Mouse (Mus musculus): ENCODE results near the gene Gcnt3. TPM values are rescaled to one million over a fixed set of nuclear protein-coding genes. Genes with fewer than 3 reads are reported as not detected.
A peak's percentile ranks its signal among the peaks of the same experiment; 100 is the strongest.

Gene Gcnt3
- polyA plus RNA-seq (2015; fragmentation: Nextera tagmentation; extraction: Ambion mirVana): not detected in 2 replicates

GRCm38 (mm10) chr9:70037988-70038387 is at the start of gene Gcnt3:
Gene Gcnt3 (minus strand): TSS chr9:70038088.
- H3K27me3 ChIP-seq (replicated peaks): 0 out of 2 replicates have a peak, but pooled peaks cover 3% of the 10 kb centered on the region
- no peaks in the 10 kb centered on the region for H3K36me3 ChIP-seq
- no peak within 1 kb of the TSS for H3K27ac ChIP-seq (replicated peaks)
- H3K9ac ChIP-seq: no peak within 1 kb of the TSS
- H3K9me3 ChIP-seq: no peaks in the 10 kb centered on the region
- WGBS: 72% methylated on average over 7 of the region's 7 CpGs
- no peak for ATAC-seq (ENCODE audit: extremely low read depth, insufficient number of reproducible peaks, low FRiP score, low TSS enrichment)
- no peak within 1 kb of the TSS for H3K4me3 ChIP-seq
- H3K4me2 ChIP-seq: no peak within 1 kb of the TSS
- peaks cover 5% of the 10 kb centered on the region; the same call in 1 of the 2 replicates for H3K4me1 ChIP-seq

DNA sequence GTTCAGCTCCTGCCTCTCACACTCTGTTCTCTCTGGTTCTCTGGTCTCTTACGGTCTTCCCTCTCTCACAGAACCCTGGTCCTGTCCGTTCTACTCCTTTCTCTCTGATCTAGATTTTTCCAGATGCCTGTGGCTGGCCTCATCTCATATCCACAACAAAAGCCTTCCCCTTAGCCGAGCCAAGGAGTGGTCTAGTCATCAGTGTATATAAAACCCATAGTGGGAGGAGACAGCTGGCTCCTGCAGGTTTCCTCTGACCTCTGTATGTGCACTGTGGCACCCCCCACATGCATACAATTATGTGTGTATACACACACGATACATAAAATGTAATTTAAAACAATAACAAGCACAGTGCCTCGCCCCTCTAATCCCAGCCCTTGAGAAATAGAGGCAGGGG is 49.5 kb upstream of the Gcnt3 start:
- no peak for ATAC-seq (ENCODE audit: extremely low read depth, insufficient number of reproducible peaks, low FRiP score, low TSS enrichment)

GRCm38 (mm10) chr9:70086091-70086490 is 48.2 kb upstream of the Gcnt3 start:
- Histone ChIP-seq H3K4me3 (no peak overlapping the region), H3K4me1 (peaks cover 23% of the 10 kb centered on the region), H3K9ac (no peak overlapping the region), H3K27me3 (replicated peaks) (no peaks in the 10 kb centered on the region), H3K27ac (replicated peaks) (no peak overlapping the region), H3K4me2 (no peak overlapping the region), H3K9me3 (no peaks in the 10 kb centered on the region), H3K36me3 (0 out of 2 replicates have a peak, but pooled peaks cover 4% of the 10 kb centered on the region)
- WGBS: 20% methylated on average over 6 of the region's 6 CpGs
- no peak for ATAC-seq (ENCODE audit: extremely low read depth, insufficient number of reproducible peaks, low FRiP score, low TSS enrichment)

More for the DNA sequence above, 49.5 kb upstream of the Gcnt3 start:
- H3K27me3 ChIP-seq (replicated peaks): no peaks in the 10 kb centered on the region
- no peak overlapping the region for H3K9ac ChIP-seq
- H3K4me2 ChIP-seq: no peak overlapping the region
- peaks cover 9% of the 10 kb centered on the region; the same call in 1 of the 2 replicates for H3K36me3 ChIP-seq
- no peaks in the 10 kb centered on the region for H3K9me3 ChIP-seq
- peaks cover 22% of the 10 kb centered on the region for H3K4me1 ChIP-seq
- no peak overlapping the region for H3K27ac ChIP-seq (replicated peaks)
- 71% methylated on average over 5 of the region's 5 CpGs for WGBS
- H3K4me3 ChIP-seq: no peak overlapping the region

- no peaks in the 10 kb centered on the region for H3K9me3 ChIP-seq
- H3K4me3 ChIP-seq: no peak overlapping the region
- no peaks in the 10 kb centered on the region for H3K27me3 ChIP-seq (replicated peaks)
- no peaks in the 10 kb centered on the region for H3K36me3 ChIP-seq
- peaks cover 23% of the 10 kb centered on the region for H3K4me1 ChIP-seq
- no peak overlapping the region for H3K9ac ChIP-seq
- WGBS: 52% methylated on average over 11 of the region's 11 CpGs
- no peak for ATAC-seq (ENCODE audit: extremely low read depth, insufficient number of reproducible peaks, low FRiP score, low TSS enrichment)
- H3K27ac ChIP-seq (replicated peaks): no peak overlapping the region
- H3K4me2 ChIP-seq: no peak overlapping the region
Measured at GRCm38 (mm10) chr9:70084107-70084506, 46.2 kb upstream of the Gcnt3 start.

- WGBS: 54% methylated on average over 25 of the region's 25 CpGs
- Histone ChIP-seq H3K4me1 (peaks cover 10% of the 10 kb centered on the region), H3K27me3 (replicated peaks) (no peaks in the 10 kb centered on the region), H3K9me3 (no peaks in the 10 kb centered on the region), H3K4me2 (peak overlapping the region; percentile 24; the same call in 1 of the 2 replicates), H3K36me3 (no peaks in the 10 kb centered on the region), H3K4me3 (no peak overlapping the region), H3K9ac (no peak overlapping the region), H3K27ac (replicated peaks) (no peak overlapping the region)
- ATAC-seq (ENCODE audit: extremely low read depth, insufficient number of reproducible peaks, low FRiP score, low TSS enrichment): no peak
Measured at GRCm38 (mm10) chr9:70082357-70083204, 44.7 kb upstream of the Gcnt3 start.

DNA sequence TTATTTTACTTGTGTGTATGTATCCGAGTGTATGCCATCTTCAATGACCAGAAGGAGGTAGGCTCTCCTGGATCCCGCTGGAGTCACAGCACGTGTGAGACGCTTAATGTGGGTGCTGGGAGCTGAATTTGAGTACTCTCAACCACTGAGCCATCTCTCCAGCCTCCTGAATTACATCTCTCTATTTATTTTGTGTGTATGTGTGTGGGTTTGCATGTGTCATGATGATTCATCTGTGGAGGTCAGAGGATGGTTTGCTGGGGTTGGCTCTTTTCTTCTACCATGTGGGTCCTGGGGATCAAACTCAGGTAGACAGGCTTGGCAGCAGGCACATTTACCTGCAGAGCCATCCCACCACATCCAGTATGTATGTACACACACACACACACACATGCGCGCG is 43.9 kb upstream of the Gcnt3 start:
- H3K9me3 ChIP-seq: no peaks in the 10 kb centered on the region
- no peak overlapping the region for H3K27ac ChIP-seq (replicated peaks)
- H3K4me2 ChIP-seq: no peak overlapping the region
- WGBS: 88% methylated on average over 7 of the region's 7 CpGs
- no peak for ATAC-seq (ENCODE audit: extremely low read depth, insufficient number of reproducible peaks, low FRiP score, low TSS enrichment)
- no peak overlapping the region for H3K9ac ChIP-seq
- H3K27me3 ChIP-seq (replicated peaks): 0 out of 2 replicates have a peak, but pooled peaks cover under 1% of the 10 kb centered on the region
- H3K4me1 ChIP-seq: peaks cover 10% of the 10 kb centered on the region
- no peaks in the 10 kb centered on the region for H3K36me3 ChIP-seq
- no peak overlapping the region for H3K4me3 ChIP-seq

GRCm38 (mm10) chr9:70080976-70081375 is 43.1 kb upstream of the Gcnt3 start:
- Histone ChIP-seq H3K27me3 (replicated peaks) (peaks cover 6% of the 10 kb centered on the region; the same call in 1 of the 2 replicates), H3K4me3 (no peak overlapping the region), H3K27ac (replicated peaks) (no peak overlapping the region), H3K4me2 (no peak overlapping the region), H3K9me3 (no peaks in the 10 kb centered on the region), H3K36me3 (no peaks in the 10 kb centered on the region), H3K9ac (no peak overlapping the region), H3K4me1 (peaks cover 6% of the 10 kb centered on the region; the same call in 1 of the 2 replicates)
- WGBS: 72% methylated on average over 2 of the region's 2 CpGs
- ATAC-seq (ENCODE audit: extremely low read depth, insufficient number of reproducible peaks, low FRiP score, low TSS enrichment): no peak

GRCm38 (mm10) chr9:70080027-70080800 is 42.3 kb upstream of the Gcnt3 start:
- Histone ChIP-seq H3K9me3 (no peaks in the 10 kb centered on the region), H3K4me3 (no peak overlapping the region), H3K4me2 (no peak overlapping the region), H3K36me3 (no peaks in the 10 kb centered on the region), H3K4me1 (0 out of 2 replicates have a peak, but pooled peaks cover 4% of the 10 kb centered on the region), H3K27ac (replicated peaks) (no peak overlapping the region), H3K9ac (no peak overlapping the region), H3K27me3 (replicated peaks) (peaks cover 9% of the 10 kb centered on the region; the same call in 1 of the 2 replicates)
- no peak for ATAC-seq (ENCODE audit: extremely low read depth, insufficient number of reproducible peaks, low FRiP score, low TSS enrichment)
- 84% methylated on average over 9 of the region's 9 CpGs for WGBS

DNA sequence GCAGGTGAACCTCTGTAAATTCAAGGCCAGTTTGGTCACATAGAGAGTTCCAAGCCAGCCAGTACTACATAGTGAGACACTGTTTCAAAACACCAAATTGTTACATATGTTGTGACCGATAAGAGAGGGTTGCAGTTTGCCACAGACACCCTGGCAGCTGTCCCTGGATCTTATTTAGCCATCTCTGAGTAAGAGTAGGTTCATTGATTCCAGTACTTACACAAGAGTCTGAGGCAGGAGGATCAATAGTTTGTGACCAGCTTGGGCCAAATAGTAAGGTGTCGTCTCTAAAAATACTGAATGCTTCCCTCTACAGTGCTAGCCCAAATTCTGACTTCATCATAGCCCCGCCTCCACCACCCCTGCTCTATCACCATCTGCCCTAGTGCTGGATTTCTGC is 40.1 kb upstream of the Gcnt3 start:
- no peak overlapping the region for H3K27ac ChIP-seq (replicated peaks)
- peaks cover 15% of the 10 kb centered on the region for H3K27me3 ChIP-seq (replicated peaks)
- no peaks in the 10 kb centered on the region for H3K36me3 ChIP-seq
- H3K4me3 ChIP-seq: no peak overlapping the region
- H3K4me1 ChIP-seq: 0 out of 2 replicates have a peak, but pooled peaks cover 4% of the 10 kb centered on the region
- no peaks in the 10 kb centered on the region for H3K9me3 ChIP-seq
- H3K4me2 ChIP-seq: no peak overlapping the region
- H3K9ac ChIP-seq: no peak overlapping the region
- 80% methylated on average over 3 of the region's 3 CpGs for WGBS
- ATAC-seq (ENCODE audit: extremely low read depth, insufficient number of reproducible peaks, low FRiP score, low TSS enrichment): no peak

GRCm38 (mm10) chr9:70077170-70077569 is 39.3 kb upstream of the Gcnt3 start:
- 68% methylated on average over 7 of the region's 7 CpGs for WGBS
- H3K4me3 ChIP-seq: no peak overlapping the region
- no peak overlapping the region for H3K4me2 ChIP-seq
- no peak overlapping the region for H3K27ac ChIP-seq (replicated peaks)
- no peak for ATAC-seq (ENCODE audit: extremely low read depth, insufficient number of reproducible peaks, low FRiP score, low TSS enrichment)
- H3K27me3 ChIP-seq (replicated peaks): peaks cover 15% of the 10 kb centered on the region
- H3K4me1 ChIP-seq: no peaks in the 10 kb centered on the region
- H3K36me3 ChIP-seq: no peaks in the 10 kb centered on the region
- no peaks in the 10 kb centered on the region for H3K9me3 ChIP-seq
- no peak overlapping the region for H3K9ac ChIP-seq

GRCm38 (mm10) chr9:70072387-70072786 is 34.5 kb upstream of the Gcnt3 start:
- no peak for ATAC-seq (ENCODE audit: extremely low read depth, insufficient number of reproducible peaks, low FRiP score, low TSS enrichment)
- 67% methylated on average over 8 of the region's 8 CpGs for WGBS
- Histone ChIP-seq H3K9ac (no peak overlapping the region), H3K4me1 (no peaks in the 10 kb centered on the region), H3K4me2 (no peak overlapping the region), H3K36me3 (no peaks in the 10 kb centered on the region), H3K9me3 (no peaks in the 10 kb centered on the region), H3K27ac (replicated peaks) (no peak overlapping the region), H3K27me3 (replicated peaks) (peaks cover 15% of the 10 kb centered on the region), H3K4me3 (no peak overlapping the region)
